Mouse (Mus musculus): ENCODE data around the gene Gpr153. TPM values are rescaled to one million over a fixed set of nuclear protein-coding genes. Genes with fewer than 3 reads are reported as not detected.

The Gpr153 gene
- total and polyA plus RNA-seq, 3 experiments: 0.08 TPM; not detected in 2

- Histone ChIP-seq H3K36me3 (ENCODE audit: control insufficient read depth in 1 of 2, insufficient read depth in 2 of 2, low read length in 2 of 2) (no peaks in the 10 kb centered on the region), H3K79me2 (ENCODE audit: control insufficient read depth, insufficient read depth, low read length, poor library complexity) (no peaks in the 10 kb centered on the region), H3K9ac (ENCODE audit: control insufficient read depth, low read depth, low read length, poor library complexity, severe bottlenecking) (no peak overlapping the region), H3K27ac (ENCODE audit: control insufficient read depth, low read depth, low read length) (no peak overlapping the region), H3K27me3 (ENCODE audit: control insufficient read depth in 1 of 2, insufficient read depth in 2 of 2, low read length in 2 of 2) (no peaks in the 10 kb centered on the region), H3K9me3 (replicated peaks; ENCODE audit: insufficient read depth, low read length) (no peaks in the 10 kb centered on the region), H3K4me1 (ENCODE audit: control insufficient read depth in 1 of 2, insufficient read depth in 2 of 2, low read length in 2 of 2) (no peaks in the 10 kb centered on the region), H3K4me3 (ENCODE audit: control insufficient read depth in 1 of 2, insufficient read depth in 1 of 2, low read depth in 2 of 2, low read length in 2 of 2) (no peak overlapping the region)
- TF ChIP-seq KAT2A (conservative IDR thresholded peaks at IDR 0.05; ENCODE audit: low read depth, low read length) (no peak), ZC3H11A (IDR thresholded peaks at IDR 0.05; ENCODE audit: low read depth, low read length) (no peak), USF1 (IDR thresholded peaks at IDR 0.05; ENCODE audit: low read depth, low read length) (no peak), CHD2 (IDR thresholded peaks at IDR 0.05; ENCODE audit: low read length) (no peak), MAFK (IDR thresholded peaks at IDR 0.05; ENCODE audit: borderline replicate concordance, low read depth, low read length) (no peak), POLR2A (IDR thresholded peaks at IDR 0.05; ENCODE audit: control insufficient read depth in 1 of 2, insufficient read depth in 1 of 2, low read depth in 1 of 2, low read length in 2 of 2, poor library complexity in 1 of 2) (0 out of 4 replicates have a peak, but pooled peaks of 1 of the 2 experiments have one; percentile 14), EP300 (IDR thresholded peaks at IDR 0.05; ENCODE audit: low read depth in 1 of 2, low read length in 2 of 2) (no peak), UBTF (IDR thresholded peaks at IDR 0.05; ENCODE audit: borderline replicate concordance, insufficient read depth, low read depth, low read length) (no peak), POLR2AphosphoS2 (IDR thresholded peaks at IDR 0.05; ENCODE audit: low read length) (no peak), MAX (IDR thresholded peaks at IDR 0.05; ENCODE audit: low read length) (no peak), TBP (IDR thresholded peaks at IDR 0.05; ENCODE audit: low read depth, low read length) (no peak), GABPA (IDR thresholded peaks at IDR 0.05; ENCODE audit: low read depth, low read length) (no peak), CTCF (IDR thresholded peaks at IDR 0.05 in 2 of 3, conservative IDR thresholded peaks at IDR 0.05 in 1 of 3; ENCODE audit: control insufficient read depth in 1 of 3, insufficient read depth in 1 of 3, low read depth in 2 of 3, low read length in 3 of 3, poor library complexity in 1 of 3, severe bottlenecking in 1 of 3) (peak in 1 of 3 experiments; percentile 18; a peak in 1 of 6 replicates), HCFC1 (IDR thresholded peaks at IDR 0.05; ENCODE audit: low read depth, low read length) (no peak), MYC (IDR thresholded peaks at IDR 0.05; ENCODE audit: low read depth, low read length) (no peak)
- DNase-seq (ENCODE audit: low read depth, low spot score): no peak
Observed at GRCm38 (mm10) chr4:152272449-152273049, 1.5 kb upstream of the Gpr153 start.

GRCm38 (mm10) chr4:152273191-152273590 is 841 bp upstream of the Gpr153 start:
- TF ChIP-seq TCF12 (IDR thresholded peaks at IDR 0.05; ENCODE audit: low read depth, low read length) (no peak), NRF1 (IDR thresholded peaks at IDR 0.05; ENCODE audit: insufficient read depth, low read depth, low read length, poor library complexity, severe bottlenecking) (no peak), POLR2A (IDR thresholded peaks at IDR 0.05; ENCODE audit: control insufficient read depth in 1 of 2, insufficient read depth in 1 of 2, low read depth in 1 of 2, low read length in 2 of 2, poor library complexity in 1 of 2) (no peak), HCFC1 (IDR thresholded peaks at IDR 0.05; ENCODE audit: low read depth, low read length) (no peak), POLR2AphosphoS5 (IDR thresholded peaks at IDR 0.05; ENCODE audit: borderline replicate concordance, low read depth, low read length) (no peak), CTCF (IDR thresholded peaks at IDR 0.05 in 2 of 3, conservative IDR thresholded peaks at IDR 0.05 in 1 of 3; ENCODE audit: control insufficient read depth in 1 of 3, insufficient read depth in 1 of 3, low read depth in 2 of 3, low read length in 3 of 3, poor library complexity in 1 of 3, severe bottlenecking in 1 of 3) (no peak), POLR2AphosphoS2 (IDR thresholded peaks at IDR 0.05; ENCODE audit: low read length) (no peak), MYB (IDR thresholded peaks at IDR 0.05; ENCODE audit: low read depth, low read length) (no peak), UBTF (IDR thresholded peaks at IDR 0.05; ENCODE audit: borderline replicate concordance, insufficient read depth, low read depth, low read length) (no peak), MYC (IDR thresholded peaks at IDR 0.05; ENCODE audit: low read depth, low read length) (no peak), CHD2 (IDR thresholded peaks at IDR 0.05; ENCODE audit: low read length) (no peak), NELFE (IDR thresholded peaks at IDR 0.05; ENCODE audit: low read depth, low read length) (no peak)
- Histone ChIP-seq H3K36me3 (ENCODE audit: control insufficient read depth in 1 of 2, insufficient read depth in 2 of 2, low read length in 2 of 2) (no peaks in the 10 kb centered on the region), H3K9ac (ENCODE audit: control insufficient read depth, low read depth, low read length, poor library complexity, severe bottlenecking) (no peak overlapping the region), H3K79me2 (ENCODE audit: control insufficient read depth, insufficient read depth, low read length, poor library complexity) (no peaks in the 10 kb centered on the region), H3K27me3 (ENCODE audit: control insufficient read depth in 1 of 2, insufficient read depth in 2 of 2, low read length in 2 of 2) (no peaks in the 10 kb centered on the region), H3K27ac (ENCODE audit: control insufficient read depth, low read depth, low read length) (no peak overlapping the region), H3K9me3 (replicated peaks; ENCODE audit: insufficient read depth, low read length) (no peaks in the 10 kb centered on the region), H3K4me1 (ENCODE audit: control insufficient read depth in 1 of 2, insufficient read depth in 2 of 2, low read length in 2 of 2) (no peaks in the 10 kb centered on the region), H3K4me3 (ENCODE audit: control insufficient read depth in 1 of 2, insufficient read depth in 1 of 2, low read depth in 2 of 2, low read length in 2 of 2) (no peak overlapping the region)
- DNase-seq (ENCODE audit: low read depth, low spot score): no peak

Data from MEL (cell line).